Mouse (Mus musculus) CH12.LX (cell line): Measurements from ENCODE around the gene Lman1l.

Experiments
- CHD1 ChIP-seq: IDR thresholded peaks from 2 replicates; pipeline ENCODE4 v1.6.1; 2012; ENCODE audit warnings: low read depth, low read length, improper control_type of control experiment, inconsistent platforms
- CTCF ChIP-seq, 2 experiments: IDR thresholded peaks in 1 of 2; conservative IDR thresholded peaks in 1 of 2; 2 replicates each; pipeline ENCODE4 v1.5.1; 2011 to 2012; ENCODE audit warnings: low read depth in 2 of 2, low read length in 2 of 2, improper control_type of control experiment in 1 of 2, inconsistent platforms in 1 of 2, mild to moderate bottlenecking in 1 of 2, moderate library complexity in 1 of 2
- EP300 ChIP-seq: IDR thresholded peaks from 2 replicates; pipeline ENCODE4 v1.6.1; 2011; ENCODE audit warnings: low read length, improper control_type of control experiment
- MAX ChIP-seq: IDR thresholded peaks from 2 replicates; pipeline ENCODE4 v1.6.1; 2011; ENCODE audit warnings: low read length, improper control_type of control experiment
- MEF2A ChIP-seq: IDR thresholded peaks from 2 replicates; pipeline ENCODE4 v1.6.1; 2014; ENCODE audit warnings: low read depth, mild to moderate bottlenecking, inconsistent platforms, low read length, improper control_type of control experiment, borderline replicate concordance
- POLR2A ChIP-seq: IDR thresholded peaks from 2 replicates; pipeline ENCODE4 v1.6.1; 2011; ENCODE audit warnings: low read depth, mild to moderate bottlenecking, improper control_type of control experiment, low read length
- RAD21 ChIP-seq: IDR thresholded peaks from 2 replicates; pipeline ENCODE4 v1.6.1; 2011; ENCODE audit warnings: low read depth, mild to moderate bottlenecking, low read length, improper control_type of control experiment, moderate library complexity
- TBP ChIP-seq: conservative IDR thresholded peaks from 2 replicates; pipeline ENCODE4 v1.6.1; 2011; ENCODE audit warnings: low read depth, low read length, improper control_type of control experiment
- TCF12 ChIP-seq: IDR thresholded peaks from 2 replicates; pipeline ENCODE4 v1.6.1; 2014; ENCODE audit warnings: low read depth, mild to moderate bottlenecking, inconsistent platforms, low read length, improper control_type of control experiment
- USF1 ChIP-seq: IDR thresholded peaks from 2 replicates; pipeline ENCODE4 v1.6.1; 2014; ENCODE audit warnings: low read depth, mild to moderate bottlenecking, inconsistent platforms, low read length, improper control_type of control experiment
- USF2 ChIP-seq: conservative IDR thresholded peaks from 2 replicates; pipeline ENCODE4 v1.6.1; 2011; ENCODE audit warnings: low read depth, low read length, improper control_type of control experiment
- ZC3H11A ChIP-seq: IDR thresholded peaks from 2 replicates; pipeline ENCODE4 v1.6.1; 2012; ENCODE audit warnings: low read depth, mild to moderate bottlenecking, inconsistent platforms, low read length, improper control_type of control experiment
- ZNF384 ChIP-seq: IDR thresholded peaks from 2 replicates; pipeline ENCODE4 v1.6.1; 2012; ENCODE audit warnings: low read depth, low read length, improper control_type of control experiment, inconsistent platforms

- no peak for TF ChIP-seq TCF12
- TF ChIP-seq CTCF (conservative IDR thresholded peaks at IDR 0.05 in 1 of 2, IDR thresholded peaks at IDR 0.05 in 1 of 2; ENCODE audit: low read depth in 2 of 2, low read length in 2 of 2) = no peak
- TF ChIP-seq POLR2A = no peak
- TF ChIP-seq EP300 = no peak
- TF ChIP-seq ZC3H11A = no peak
- no peak for TF ChIP-seq TBP
- no peak for TF ChIP-seq USF2
- no peak for TF ChIP-seq RAD21
- TF ChIP-seq ZNF384 = no peak
- no peak for TF ChIP-seq CHD1
- TF ChIP-seq USF1 = no peak
- TF ChIP-seq MAX = no peak
- no peak for TF ChIP-seq MEF2A
These were observed 45.0 kb downstream of the Lman1l start for GRCm38 (mm10) chr9:57575577-57575976.
